12 mouse cellular contexts compared by ENCODE assay signal in the genomic region with DNA sequence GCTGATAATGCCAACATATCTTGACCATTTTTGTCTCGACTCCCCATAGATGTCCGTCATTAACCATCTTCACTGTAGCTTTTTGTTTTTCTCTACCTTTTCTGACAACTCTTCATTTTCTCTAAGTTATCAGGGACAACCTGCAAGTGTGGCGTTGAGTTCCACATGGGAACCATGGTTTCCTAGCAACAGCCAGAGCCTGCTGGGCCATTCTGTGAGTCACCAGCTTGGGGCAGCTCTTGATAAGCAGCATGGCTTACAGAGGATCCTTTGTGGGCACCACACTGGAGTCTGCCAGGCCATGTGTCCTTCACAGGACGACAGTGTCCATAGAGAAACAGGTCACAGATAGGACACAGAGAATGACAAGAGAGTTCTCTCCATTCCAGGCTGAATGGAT.
DNase-seq lines count a peak whose midpoint lies in the region; ATAC-seq lines count a peak whose summit lies in the region.
"Had no signal": no experiment of that assay in that cellular context is flagged by ENCODE, and none has a peak within 500 bp of the region (broad histone marks: within the 10 kb centered on the region; RNA-seq: fewer than 3 reads in every experiment).

No protein-coding gene starts in this region.

- H3K4me1 ChIP-seq in midbrain, embryonic 16.5 days (ENCODE audit: control insufficient read depth, insufficient read depth, low read length): peaks cover 7% of the 10 kb centered on the region
- peaks cover 6% of the 10 kb centered on the region; the same call in 1 of the 2 replicates for H3K4me1 ChIP-seq in midbrain, embryonic 15.5 days
- no peaks in the 10 kb centered on the region for H3K4me1 ChIP-seq in stomach, embryonic 15.5 days
- H3K4me1 ChIP-seq: liver, embryonic 15.5 days had no signal

- H3K9me3 ChIP-seq in midbrain, embryonic 16.5 days (replicated peaks; ENCODE audit: control insufficient read depth, low read length, poor library complexity, severe bottlenecking): no peaks in the 10 kb centered on the region
- H3K9me3 ChIP-seq in midbrain, embryonic 15.5 days: no peaks in the 10 kb centered on the region
- no peaks in the 10 kb centered on the region for H3K9me3 ChIP-seq in stomach, embryonic 15.5 days
- H3K9me3 ChIP-seq: embryonic facial prominence, embryonic 12.5 days; liver, embryonic 15.5 days had no signal

- peak; percentile 91 for DNase-seq in heart, adult 11 months
- no peak for DNase-seq in heart, postnatal 36 days
- DNase-seq in cerebellum, adult 9-10 months: peak; percentile 28
- no peak for DNase-seq in natural killer cell, adult 2 months (ENCODE audit: low spot score in 2 of 2)
- no peak for DNase-seq in kidney, adult 8-10 months
- DNase-seq: kidney, postnatal 14 days had no signal

- intact Hi-C loops in heart, postnatal 36 days (cut with DNase I): no loop called here

- no peak overlapping the region for H3K9ac ChIP-seq in midbrain, embryonic 16.5 days (ENCODE audit: low read depth, low read length)
- H3K9ac ChIP-seq in midbrain, embryonic 15.5 days: no peak overlapping the region
- no peak overlapping the region for H3K9ac ChIP-seq in stomach, embryonic 15.5 days
- H3K9ac ChIP-seq: embryonic facial prominence, embryonic 12.5 days; liver, embryonic 15.5 days had no signal

- no peaks in the 10 kb centered on the region for H3K27me3 ChIP-seq in midbrain, embryonic 16.5 days (ENCODE audit: control insufficient read depth, insufficient read depth, low read depth, low read length)
- no peaks in the 10 kb centered on the region for H3K27me3 ChIP-seq in midbrain, embryonic 15.5 days (replicated peaks)
- H3K27me3 ChIP-seq in stomach, embryonic 15.5 days (replicated peaks): no peaks in the 10 kb centered on the region
- H3K27me3 ChIP-seq: embryonic facial prominence, embryonic 12.5 days; liver, embryonic 15.5 days had no signal

- H3K4me3 ChIP-seq in midbrain, embryonic 16.5 days (ENCODE audit: low read depth, low read length): no peak overlapping the region
- no peak overlapping the region for H3K4me3 ChIP-seq in midbrain, embryonic 15.5 days
- H3K4me3 ChIP-seq in stomach, embryonic 15.5 days (replicated peaks): no peak overlapping the region
- H3K4me3 ChIP-seq: embryonic facial prominence, embryonic 12.5 days; liver, embryonic 15.5 days had no signal

- WGBS in midbrain, embryonic 16.5 days: 56% methylated on average over 4 of the region's 4 CpGs
- 63% methylated on average over 4 of the region's 4 CpGs for WGBS in midbrain, embryonic 15.5 days
- 68% methylated on average over 4 of the region's 4 CpGs for WGBS in stomach, embryonic 15.5 days

- H3K4me2 ChIP-seq in midbrain, embryonic 16.5 days (ENCODE audit: low read length): no peak overlapping the region
- no peak overlapping the region for H3K4me2 ChIP-seq in midbrain, embryonic 15.5 days
- no peak overlapping the region for H3K4me2 ChIP-seq in stomach, embryonic 15.5 days
- H3K4me2 ChIP-seq: embryonic facial prominence, embryonic 12.5 days; liver, embryonic 15.5 days had no signal

- peak; percentile 51; the same call in 1 of the 2 replicates for ATAC-seq in midbrain, embryonic 16.5 days
- ATAC-seq in midbrain, embryonic 15.5 days (replicated peaks): no peak
- ATAC-seq in stomach, embryonic 15.5 days (ENCODE audit: insufficient read depth, low FRiP score, low read depth): peak; percentile 35; the same call in 1 of the 2 replicates
- ATAC-seq: activated CD4-positive, CD25-positive, alpha-beta regulatory T cell, adult 4 months had no signal

- H3K36me3 ChIP-seq in midbrain, embryonic 16.5 days (ENCODE audit: control insufficient read depth, insufficient read depth, low read length): no peaks in the 10 kb centered on the region
- H3K36me3 ChIP-seq in midbrain, embryonic 15.5 days (replicated peaks): no peaks in the 10 kb centered on the region
- H3K36me3 ChIP-seq in stomach, embryonic 15.5 days: no peaks in the 10 kb centered on the region
- H3K36me3 ChIP-seq: embryonic facial prominence, embryonic 12.5 days; liver, embryonic 15.5 days had no signal

- no peak overlapping the region for H3K27ac ChIP-seq in midbrain, embryonic 16.5 days (ENCODE audit: low read length)
- H3K27ac ChIP-seq in midbrain, embryonic 15.5 days: no peak overlapping the region
- no peak overlapping the region for H3K27ac ChIP-seq in stomach, embryonic 15.5 days
- H3K27ac ChIP-seq: embryonic facial prominence, embryonic 12.5 days; liver, embryonic 15.5 days had no signal

Comparison
In these comparisons a context has a peak if more than half of its experiments do, and no peak if none do; other contexts are left out.
1. DNase-seq: peak in heart, adult 11 months (single experiment) and cerebellum, adult 9-10 months (single experiment); none in heart, postnatal 36 days (0 of 2), natural killer cell, adult 2 months (0 of 2) and kidney, adult 8-10 months (0 of 2).